ENCODE assay signal across 8 mouse cellular contexts in the genomic region with DNA sequence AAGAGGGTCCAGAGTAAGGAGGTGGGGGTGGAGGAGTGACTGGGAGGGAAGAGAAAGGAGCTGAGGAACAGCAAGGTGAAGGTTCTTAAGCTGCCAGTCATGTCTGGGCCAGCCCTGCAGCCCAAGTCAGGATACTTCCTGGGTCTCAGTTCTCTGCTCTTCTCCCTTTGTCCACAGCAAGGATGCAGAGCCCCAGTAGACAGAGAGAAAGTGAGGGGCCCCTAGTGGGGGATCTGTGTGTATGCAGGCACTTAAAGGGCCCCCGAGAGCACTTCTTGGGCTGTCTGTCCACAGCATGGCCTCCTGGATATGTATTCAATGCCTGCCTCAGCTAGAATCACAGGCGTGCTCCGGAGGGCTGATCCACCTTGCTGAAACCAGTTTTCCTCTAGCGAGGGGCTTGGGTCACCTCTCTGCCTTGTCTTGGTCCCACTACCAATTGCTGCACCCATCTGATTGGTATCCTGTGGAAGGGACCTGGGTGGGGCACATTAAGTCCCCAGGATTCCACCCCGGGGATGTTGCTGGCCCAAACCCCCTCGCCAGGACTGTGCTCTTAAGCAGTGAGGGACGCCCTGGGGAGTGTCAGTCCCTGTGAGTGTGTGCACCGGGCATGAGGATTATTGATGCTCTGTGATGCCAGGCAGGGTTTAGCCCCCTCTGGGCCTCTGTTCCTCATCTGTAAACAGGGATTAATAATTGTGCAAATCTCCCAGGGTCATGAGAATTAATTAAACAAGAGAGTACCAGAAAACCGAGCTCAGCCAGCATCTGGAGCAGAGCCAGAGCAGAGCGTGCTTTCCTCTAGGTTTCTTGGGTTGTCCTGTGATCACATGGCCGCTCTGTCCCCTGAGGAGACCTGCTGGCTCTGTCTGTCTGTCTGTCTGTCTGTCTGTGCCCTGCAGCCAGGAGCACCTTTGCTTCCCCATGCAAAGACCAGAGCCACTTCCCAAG. TPM values are rescaled to one million over a fixed set of nuclear protein-coding genes. Genes with fewer than 3 reads are reported as not detected.
DNase-seq lines count a peak whose midpoint lies in the region; ATAC-seq lines count a peak whose summit lies in the region.

No protein-coding gene starts in this region.

- H3K4me1 ChIP-seq in neural tube, embryonic 11.5 days (ENCODE audit: control insufficient read depth, insufficient read depth, low read length) = 0 out of 2 replicates have a peak, but pooled peaks cover 4% of the 10 kb centered on the region
- peaks cover 34% of the 10 kb centered on the region for H3K4me1 ChIP-seq in forebrain, embryonic 13.5 days

- no peaks in the 10 kb centered on the region for H3K36me3 ChIP-seq in neural tube, embryonic 11.5 days (ENCODE audit: control insufficient read depth, insufficient read depth, low read length)
- no peaks in the 10 kb centered on the region for H3K36me3 ChIP-seq in forebrain, embryonic 13.5 days (ENCODE audit: poor library complexity, severe bottlenecking)

- ATAC-seq in neural tube, embryonic 11.5 days (ENCODE audit: insufficient read depth, low FRiP score, low TSS enrichment) = no peak
- ATAC-seq in forebrain, embryonic 13.5 days = peak; percentile 65; the same call in 1 of the 2 replicates
- ATAC-seq in monocyte, adult 5-6 weeks (replicated peaks; ENCODE audit: insufficient number of reproducible peaks, low FRiP score, low TSS enrichment, poor library complexity, severe bottlenecking) = 0 out of 2 replicates have a peak, but pooled peaks have one; percentile 34

- no peak overlapping the region for H3K27ac ChIP-seq in neural tube, embryonic 11.5 days (ENCODE audit: low read depth, low read length)
- no peak overlapping the region for H3K27ac ChIP-seq in forebrain, embryonic 13.5 days

- WGBS in neural tube, embryonic 11.5 days = 59% methylated on average over 11 of the region's 11 CpGs
- 30% methylated on average over 11 of the region's 11 CpGs for WGBS in forebrain, embryonic 13.5 days

- no peak overlapping the region for H3K4me3 ChIP-seq in neural tube, embryonic 11.5 days (ENCODE audit: low read depth, low read length)
- no peak overlapping the region for H3K4me3 ChIP-seq in forebrain, embryonic 13.5 days

- no peaks in the 10 kb centered on the region for H3K27me3 ChIP-seq in neural tube, embryonic 11.5 days (ENCODE audit: control insufficient read depth, insufficient read depth, low read length)
- H3K27me3 ChIP-seq in forebrain, embryonic 13.5 days = no peaks in the 10 kb centered on the region

- no peak overlapping the region for H3K9ac ChIP-seq in neural tube, embryonic 11.5 days (ENCODE audit: low read length)
- H3K9ac ChIP-seq in forebrain, embryonic 13.5 days = no peak overlapping the region; the same call in 1 of the 2 replicates

- H3K9me3 ChIP-seq in neural tube, embryonic 11.5 days (ENCODE audit: control insufficient read depth, low read length) = no peaks in the 10 kb centered on the region
- H3K9me3 ChIP-seq in forebrain, embryonic 13.5 days (replicated peaks) = no peaks in the 10 kb centered on the region

- H3K4me2 ChIP-seq in neural tube, embryonic 11.5 days (ENCODE audit: low read depth) = no peak overlapping the region
- no peak overlapping the region for H3K4me2 ChIP-seq in forebrain, embryonic 13.5 days

- peak; percentile 51 for DNase-seq in neural tube, embryonic 11.5 days (ENCODE audit: low spot score)
- no peak for DNase-seq in neural tube, embryonic 10.5 days (ENCODE audit: extremely low spot score, low spot score)
- peak; percentile 58 for DNase-seq in kidney, postnatal 10 days
- no peak for DNase-seq in layer of hippocampus, adult 18-20 months (ENCODE audit: low spot score in 2 of 2)
- no peak for DNase-seq in layer of hippocampus, postnatal 36 days
- DNase-seq in right cerebral cortex, adult 2 months (ENCODE audit: low spot score in 2 of 2) = no peak

RNA-seq across cellular contexts. Expression of gene Dusp7, which starts 26.5 kb away (rescaled TPM):
- polyA plus RNA-seq in neural tube, embryonic 11.5 days (2014; fragmentation: Nextera tagmentation; extraction: Ambion mirVana) = 28.1 and 28.7 TPM in 2 replicates
- 7.1 and 8.7 TPM in 2 replicates for polyA plus RNA-seq in forebrain, embryonic 13.5 days (2015; fragmentation: Nextera tagmentation; extraction: Ambion mirVana)
- 8.7 to 21.2 TPM (median 12.2 TPM) in 3 replicates for total RNA-seq in monocyte, adult 5-6 weeks (2017)
- total RNA-seq in layer of hippocampus, adult 18-20 months (2021) = 10 to 100 TPM; 93.0 to 94.6 TPM
- 10 to 100 TPM; 86.0 to 88.6 TPM for total RNA-seq in layer of hippocampus, postnatal 36 days (2021)

RNA-seq across cellular contexts. Expression of gene Rpl29, which starts 34.3 kb away (rescaled TPM):
- 844 and 856 TPM in 2 replicates for polyA plus RNA-seq in neural tube, embryonic 11.5 days (2014; fragmentation: Nextera tagmentation; extraction: Ambion mirVana)
- polyA plus RNA-seq in forebrain, embryonic 13.5 days (2015; fragmentation: Nextera tagmentation; extraction: Ambion mirVana) = 793 and 845 TPM in 2 replicates
- 521 to 617 TPM (median 563 TPM) in 3 replicates for total RNA-seq in monocyte, adult 5-6 weeks (2017)
- 100 to 1,000 TPM; 274 to 289 TPM for total RNA-seq in layer of hippocampus, adult 18-20 months (2021)
- 100 to 1,000 TPM; 265 to 274 TPM for total RNA-seq in layer of hippocampus, postnatal 36 days (2021)

RNA-seq across cellular contexts. Expression of gene Acy1, which starts 43.2 kb away (rescaled TPM):
- 32.1 and 33.4 TPM in 2 replicates for polyA plus RNA-seq in neural tube, embryonic 11.5 days (2014; fragmentation: Nextera tagmentation; extraction: Ambion mirVana)
- polyA plus RNA-seq in forebrain, embryonic 13.5 days (2015; fragmentation: Nextera tagmentation; extraction: Ambion mirVana) = 35.8 and 42.2 TPM in 2 replicates
- total RNA-seq in monocyte, adult 5-6 weeks (2017) = 2.8 to 9.5 TPM (median 5.4 TPM) in 3 replicates
- 10 to 100 TPM; 14.3 to 16.8 TPM for total RNA-seq in layer of hippocampus, adult 18-20 months (2021)
- total RNA-seq in layer of hippocampus, postnatal 36 days (2021) = 10 to 100 TPM; 11.3 to 15.5 TPM

RNA-seq across cellular contexts. Expression of gene Abhd14b, which starts 52.3 kb away (rescaled TPM):
- polyA plus RNA-seq in neural tube, embryonic 11.5 days (2014; fragmentation: Nextera tagmentation; extraction: Ambion mirVana) = 7.3 and 7.5 TPM in 2 replicates
- 3.0 and 4.3 TPM in 2 replicates for polyA plus RNA-seq in forebrain, embryonic 13.5 days (2015; fragmentation: Nextera tagmentation; extraction: Ambion mirVana)
- total RNA-seq in monocyte, adult 5-6 weeks (2017) = 2.7 to 3.3 TPM (median 3.2 TPM) in 3 replicates
- total RNA-seq in layer of hippocampus, adult 18-20 months (2021) = 10 to 100 TPM; 11.6 to 12.2 TPM
- total RNA-seq in layer of hippocampus, postnatal 36 days (2021) = 10 to 100 TPM; 11.3 to 11.9 TPM

RNA-seq across cellular contexts. Expression of gene Abhd14a, which starts 52.6 kb away (rescaled TPM):
- polyA plus RNA-seq in neural tube, embryonic 11.5 days (2014; fragmentation: Nextera tagmentation; extraction: Ambion mirVana) = 33.9 and 38.6 TPM in 2 replicates
- 40.5 and 50.9 TPM in 2 replicates for polyA plus RNA-seq in forebrain, embryonic 13.5 days (2015; fragmentation: Nextera tagmentation; extraction: Ambion mirVana)
- total RNA-seq in monocyte, adult 5-6 weeks (2017) = 1.5 to 6.5 TPM in 2 of 3 replicates, not detected in the other
- 10 to 100 TPM; 32.1 to 34.9 TPM for total RNA-seq in layer of hippocampus, adult 18-20 months (2021)
- 10 to 100 TPM; 38.5 to 41.0 TPM for total RNA-seq in layer of hippocampus, postnatal 36 days (2021)

Comparison
In these comparisons a context has a peak if more than half of its experiments do, and no peak if none do; other contexts are left out.
1. DNase-seq: peak in neural tube, embryonic 11.5 days (single experiment) and kidney, postnatal 10 days (single experiment); none in neural tube, embryonic 10.5 days (single experiment), layer of hippocampus, adult 18-20 months (0 of 2), layer of hippocampus, postnatal 36 days (0 of 2) and right cerebral cortex, adult 2 months (0 of 2).